Mouse (Mus musculus): Measurements from ENCODE around the gene Gm43720.
"Not testable (repeated sequence)": the region's sequence is repeated elsewhere in the genome, so short reads cannot be mapped to it uniquely, and the experiment has no call there.

Gm43720 gene

DNA sequence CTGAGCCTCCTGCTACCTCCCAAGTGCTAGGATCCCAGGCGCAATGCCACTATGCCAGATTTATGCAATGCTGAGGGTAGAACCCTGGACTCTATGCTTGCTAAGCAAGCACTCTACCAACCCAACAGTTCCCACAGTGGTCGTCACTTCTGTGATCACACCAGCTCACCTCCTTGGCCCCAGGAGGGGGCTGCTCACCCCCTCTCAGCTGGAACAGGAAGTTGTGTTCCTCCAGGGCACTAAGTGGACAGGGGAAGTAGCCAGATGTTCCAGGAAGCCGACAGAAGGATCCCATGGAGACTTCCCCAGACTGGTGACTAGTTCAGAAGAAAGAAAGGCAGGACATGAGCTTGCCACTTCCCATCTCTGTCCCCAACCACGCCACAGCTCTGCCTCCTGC, 17.8 kb downstream of the Gm43720 start:
- DNase-seq (ENCODE audit: low read depth): peak; percentile 16

DNA sequence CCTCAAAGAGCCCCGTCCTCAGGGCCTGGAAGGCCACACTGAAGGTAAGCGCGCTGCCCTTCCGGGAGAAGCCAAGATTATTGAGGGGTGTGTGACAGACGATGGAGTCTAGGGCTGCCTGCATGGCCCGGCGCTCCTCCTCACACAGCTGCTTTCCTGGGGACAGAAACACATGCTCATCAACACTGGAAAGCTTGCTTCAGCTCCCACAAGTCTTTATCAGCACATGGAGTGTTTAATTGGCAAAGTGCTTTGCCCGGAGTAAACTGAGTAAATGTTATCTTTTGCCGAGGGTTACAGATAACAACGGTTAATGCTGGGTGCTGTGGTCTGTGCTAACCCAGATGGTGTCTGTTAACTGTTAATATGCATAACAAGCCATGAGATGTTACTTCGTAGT, 18.9 kb downstream of the Gm43720 start:
- peak; percentile 7 for DNase-seq (ENCODE audit: low read depth)

DNA sequence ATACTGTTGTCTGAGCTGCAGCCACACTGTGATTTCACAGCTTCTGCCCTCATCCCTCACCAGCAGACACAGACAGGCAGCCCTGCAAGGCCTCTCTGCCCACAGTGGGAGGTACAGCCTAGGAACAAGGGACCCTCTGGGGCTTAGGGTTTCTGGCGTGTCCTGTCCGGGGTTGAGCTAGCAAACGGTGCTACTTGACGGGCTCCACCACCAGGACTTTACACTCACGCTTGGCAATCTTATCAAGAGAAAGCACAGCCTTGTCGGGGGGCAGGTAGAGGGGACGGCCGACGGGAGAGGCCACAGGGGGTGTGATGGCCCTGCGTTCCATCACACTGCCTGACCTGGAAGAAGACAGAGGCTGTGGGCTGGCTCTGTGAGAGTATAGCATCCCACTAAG, 19.7 kb downstream of the Gm43720 start:
- no peak for DNase-seq (ENCODE audit: low read depth)

DNA sequence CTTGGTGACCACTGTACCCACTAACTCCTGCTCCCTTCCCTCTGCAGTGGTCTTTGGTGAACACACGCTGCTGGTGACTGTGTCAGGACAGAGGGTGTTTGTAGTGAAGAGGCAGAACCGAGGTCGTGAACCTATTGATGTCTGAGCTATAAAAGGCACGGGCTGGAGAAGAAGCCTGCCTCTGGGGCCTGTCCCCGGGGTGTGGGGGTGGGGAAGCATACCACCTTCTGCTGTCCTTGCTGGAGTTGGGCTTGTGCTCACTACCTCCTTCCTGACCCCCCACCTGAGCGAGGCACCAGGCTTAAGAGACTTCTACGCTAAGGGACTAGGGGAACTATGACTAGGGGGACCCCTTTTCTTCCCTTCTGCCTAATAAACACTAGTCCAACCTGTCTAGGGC, 20.8 kb downstream of the Gm43720 start:
- DNase-seq (ENCODE audit: low read depth): no peak

DNA sequence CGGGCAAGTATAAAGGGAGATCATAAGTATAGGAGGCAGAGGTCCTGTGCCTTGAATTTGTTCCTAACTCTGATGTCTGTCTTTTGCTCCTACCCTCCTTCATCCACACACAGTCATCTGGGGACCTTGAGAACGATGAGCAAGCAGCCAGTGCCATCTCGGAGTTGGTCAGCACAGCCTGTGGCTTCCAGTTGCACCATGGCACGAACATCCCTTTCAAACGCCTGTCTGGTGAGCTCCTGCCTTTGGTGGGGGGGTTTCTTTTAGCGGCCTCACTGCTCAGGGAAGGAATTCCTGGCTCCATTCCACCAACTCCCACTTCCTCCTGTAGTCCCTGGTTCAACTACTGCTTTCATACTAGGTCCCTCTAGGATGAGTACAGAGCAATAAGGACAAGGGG, 21.2 kb downstream of the Gm43720 start:
- no peak for DNase-seq (ENCODE audit: low read depth)

DNA sequence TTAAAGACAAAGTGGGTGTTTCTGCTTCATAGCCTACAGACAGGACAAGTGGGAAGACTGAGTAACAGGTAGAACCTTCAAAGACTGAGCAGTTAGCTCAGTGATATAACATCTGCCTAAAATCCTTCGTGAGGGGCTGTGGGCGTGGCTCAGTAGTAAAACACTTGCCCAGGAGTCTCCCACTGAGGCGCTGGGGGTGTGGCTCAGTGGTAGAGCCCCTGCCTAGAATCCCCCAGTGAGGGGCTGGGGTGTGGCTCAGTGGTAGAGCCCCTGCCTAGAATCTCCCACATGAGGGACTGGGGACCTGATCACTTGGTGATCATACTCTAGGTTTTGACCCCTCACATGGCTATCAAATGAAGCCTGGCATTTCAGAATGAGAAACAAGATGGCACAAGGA, 21.7 kb downstream of the Gm43720 start:
- DNase-seq (ENCODE audit: low read depth): no peak

DNA sequence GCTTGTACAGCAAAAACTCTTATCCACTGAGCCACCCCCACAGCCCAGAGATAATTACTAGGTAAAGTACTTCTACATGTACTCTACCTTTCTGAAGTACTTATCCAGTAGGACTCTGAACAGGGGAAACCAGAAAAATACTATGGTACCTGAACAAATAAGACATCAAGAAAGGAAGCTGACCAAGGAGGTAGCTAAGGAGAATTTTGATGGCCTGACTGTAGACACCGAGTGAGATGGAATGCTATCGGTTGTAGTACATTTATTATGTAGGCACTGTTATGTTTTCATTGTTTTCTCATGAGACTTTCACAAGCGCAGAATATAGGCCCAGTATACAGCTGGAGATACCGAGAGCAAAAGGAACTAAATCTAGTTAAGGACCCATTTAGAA, 22.2 kb downstream of the Gm43720 start:
- peak; percentile 6 for DNase-seq (ENCODE audit: low read depth)

DNA sequence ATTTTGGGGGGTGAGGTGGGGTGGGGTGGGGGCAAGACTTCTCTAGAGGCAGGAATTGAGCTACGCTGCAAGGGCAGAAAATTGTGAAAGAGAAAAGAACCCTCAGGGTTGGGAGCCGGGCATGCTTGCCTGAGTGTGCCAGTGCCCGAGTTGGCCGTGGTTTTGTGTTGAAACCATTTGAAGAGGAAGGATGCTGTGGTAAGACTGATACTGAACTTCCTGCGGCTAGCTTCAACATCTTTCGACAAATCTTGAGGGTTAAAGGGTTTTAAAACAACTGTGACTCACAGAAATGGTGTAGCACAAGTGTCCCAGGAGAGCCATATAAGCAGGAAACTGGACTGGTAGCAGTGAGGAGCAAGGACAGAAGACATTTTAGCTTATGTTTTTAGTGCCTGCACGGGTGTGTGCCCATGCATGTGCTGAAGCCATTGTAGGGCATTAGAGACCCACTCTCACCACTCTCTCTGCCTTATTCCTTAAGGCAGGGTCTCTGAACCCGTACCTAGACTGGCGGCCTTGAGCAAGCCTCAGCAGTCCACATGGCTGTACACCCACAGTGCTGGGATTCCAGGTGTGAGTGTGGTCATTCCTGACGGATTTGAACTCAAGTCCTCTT, 22.7 kb downstream of the Gm43720 start:
- peak; percentile 63 for DNase-seq (ENCODE audit: low read depth)

DNA sequence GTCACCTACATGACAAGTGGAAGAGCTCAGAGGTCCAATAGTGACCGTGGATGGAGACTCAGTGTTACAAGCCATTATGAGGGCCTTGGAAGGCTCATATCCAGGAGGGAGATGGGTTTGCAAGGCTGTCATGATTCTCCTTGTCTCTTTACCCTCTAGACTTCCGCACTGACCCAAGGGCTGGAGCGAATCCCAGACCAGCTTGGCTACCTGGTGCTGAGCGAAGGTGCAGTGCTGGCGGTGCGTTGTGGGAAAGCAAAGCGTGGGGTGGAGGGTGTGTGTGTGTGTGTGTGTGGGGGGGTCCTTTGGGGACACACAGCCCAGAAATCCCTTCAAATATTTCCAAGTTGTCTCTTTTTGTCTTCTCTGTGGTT, 23.7 kb downstream of the Gm43720 start:
- DNase-seq (ENCODE audit: low read depth): no peak

DNA sequence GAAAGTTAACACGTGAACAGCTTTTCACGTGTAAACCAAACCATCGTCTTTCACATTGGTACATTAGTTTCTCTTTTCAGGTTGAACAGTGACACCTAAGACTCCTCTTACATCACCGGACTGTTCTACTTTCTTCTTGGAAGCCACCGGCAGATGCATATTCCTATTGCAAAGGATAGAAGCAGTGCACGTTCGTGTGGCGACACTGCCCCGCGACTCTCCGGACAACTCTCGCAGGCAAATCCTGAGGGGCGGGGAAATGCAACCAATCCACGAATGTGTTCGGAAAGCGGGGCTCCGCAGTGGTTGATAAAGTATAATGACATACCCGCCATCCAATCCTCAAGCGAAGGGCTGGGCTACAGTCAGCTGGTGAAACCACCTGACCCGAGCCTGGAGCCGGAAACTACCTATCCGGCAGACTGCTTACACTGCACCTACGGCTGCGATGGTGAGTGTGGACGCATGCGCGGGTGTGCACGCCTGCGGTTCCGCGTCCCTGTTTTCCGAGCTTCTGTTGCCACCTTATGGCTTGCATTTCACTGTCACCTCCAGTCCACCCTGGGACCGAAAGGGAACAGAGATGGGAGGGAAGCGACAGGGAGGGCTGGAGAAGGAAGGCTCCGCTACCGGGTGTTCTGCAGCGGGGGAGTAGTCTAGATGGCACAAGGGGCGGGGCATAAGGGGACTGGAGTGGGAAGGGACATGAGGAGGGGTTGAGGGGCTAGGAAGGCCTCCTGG, 24.2 kb downstream of the Gm43720 start, which contains the start of gene Lamtor4:
TSS of gene Lamtor4 (plus strand) at position 130 of the 741 bp plus-strand sequence.
- peak; percentile 94 for DNase-seq (ENCODE audit: low read depth)

DNA sequence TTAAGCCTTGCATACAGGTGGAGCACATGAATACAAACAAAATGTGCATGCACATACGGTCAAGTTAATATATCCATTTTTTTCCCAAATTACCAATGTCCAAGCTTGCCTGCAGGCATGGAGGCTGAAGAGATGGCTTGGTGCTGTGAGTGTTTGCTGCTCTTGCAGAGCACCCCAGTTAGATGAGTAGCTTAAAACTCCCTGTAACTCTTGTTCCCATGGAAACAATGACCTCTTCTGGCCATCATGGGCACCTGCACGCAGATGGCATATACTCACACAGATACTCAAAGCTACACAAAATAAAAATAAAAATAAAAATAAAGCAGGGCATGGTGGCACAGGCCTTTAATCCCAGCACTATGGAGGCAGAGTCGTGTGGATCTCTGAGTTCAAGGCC, 26.7 kb downstream of the Gm43720 start:
- no peak for DNase-seq (ENCODE audit: low read depth)

DNA sequence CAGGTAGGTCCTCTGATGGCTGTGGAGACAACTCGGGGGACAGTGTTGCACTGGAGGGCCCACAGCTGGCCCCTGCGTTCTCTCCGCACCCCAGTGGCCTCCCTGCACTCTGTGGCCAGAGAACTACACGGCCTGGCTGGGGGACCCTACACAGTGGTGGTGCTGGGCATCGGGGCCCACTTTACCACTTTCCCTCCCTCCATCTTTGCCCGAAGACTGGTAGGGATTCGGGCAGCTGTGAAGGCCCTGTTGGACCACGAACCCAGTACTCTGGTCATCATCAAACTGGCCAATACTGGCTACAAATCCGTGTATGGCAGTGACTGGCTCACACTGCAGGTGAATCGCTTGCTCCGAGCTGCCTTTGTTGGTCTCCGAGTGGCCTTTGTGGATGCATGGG, 28.6 kb downstream of the Gm43720 start:
- no peak for DNase-seq (ENCODE audit: low read depth)

DNA sequence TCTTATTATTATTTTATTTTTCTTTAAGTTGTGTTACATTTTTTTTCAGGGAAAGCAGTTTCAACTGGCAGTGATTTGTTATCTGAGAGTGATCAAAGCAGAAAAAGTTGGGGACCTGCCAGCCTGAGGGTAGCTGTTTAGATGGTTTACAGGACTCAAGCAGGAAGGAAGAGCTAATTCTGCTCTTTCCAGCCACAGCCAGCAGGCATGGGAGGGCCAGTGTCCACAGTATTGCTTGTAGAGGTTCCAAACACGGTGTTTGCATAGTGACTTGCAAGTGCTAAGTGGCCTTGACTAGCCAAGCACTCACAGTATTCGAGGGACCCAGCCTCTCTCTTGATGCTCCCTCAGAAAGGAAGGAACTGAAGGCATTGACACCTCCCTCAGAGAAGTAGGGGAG, 38.2 kb downstream of the Gm43720 start:
- DNase-seq (ENCODE audit: low read depth): no peak

DNA sequence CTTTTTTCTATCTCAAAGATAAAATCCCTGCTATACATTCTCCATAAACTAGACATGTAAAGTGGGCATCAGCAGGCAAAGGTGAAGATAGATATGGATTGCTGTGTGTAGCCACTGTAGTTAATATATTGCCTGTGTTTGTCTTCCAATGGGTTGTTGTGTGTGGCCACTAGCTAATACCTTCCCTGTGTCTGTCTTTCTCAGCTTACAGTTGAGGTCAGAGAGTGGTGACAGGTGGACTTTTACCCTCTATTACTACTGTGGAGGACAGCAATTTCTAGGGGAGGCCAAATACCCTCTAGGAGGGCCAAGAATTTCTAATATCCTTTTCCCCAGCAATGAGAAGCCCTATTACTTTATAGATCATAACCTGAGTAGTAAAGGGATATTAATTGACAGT, 45.5 kb downstream of the Gm43720 start:
- DNase-seq (ENCODE audit: low read depth): no peak

DNA sequence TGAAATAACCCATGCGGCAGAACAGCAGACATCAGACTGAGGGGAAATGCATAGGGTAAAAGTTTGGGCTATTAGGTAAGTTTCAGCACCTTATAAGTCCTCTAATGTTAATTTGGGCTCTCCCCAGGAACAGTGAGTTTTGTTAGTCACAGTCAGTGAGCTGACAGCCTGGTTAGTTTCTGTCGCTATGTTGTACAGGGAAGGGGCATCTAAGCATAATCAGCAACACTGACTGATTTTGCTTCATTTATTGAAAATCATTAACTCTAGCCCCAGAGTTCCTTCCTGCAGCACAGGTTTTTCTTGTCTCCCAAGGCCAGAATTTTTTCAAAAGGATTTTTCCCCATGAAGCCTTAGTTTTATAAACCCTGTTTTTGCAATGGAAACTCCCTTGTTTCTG, 46.0 kb downstream of the Gm43720 start:
- DNase-seq (ENCODE audit: low read depth): no peak

DNA sequence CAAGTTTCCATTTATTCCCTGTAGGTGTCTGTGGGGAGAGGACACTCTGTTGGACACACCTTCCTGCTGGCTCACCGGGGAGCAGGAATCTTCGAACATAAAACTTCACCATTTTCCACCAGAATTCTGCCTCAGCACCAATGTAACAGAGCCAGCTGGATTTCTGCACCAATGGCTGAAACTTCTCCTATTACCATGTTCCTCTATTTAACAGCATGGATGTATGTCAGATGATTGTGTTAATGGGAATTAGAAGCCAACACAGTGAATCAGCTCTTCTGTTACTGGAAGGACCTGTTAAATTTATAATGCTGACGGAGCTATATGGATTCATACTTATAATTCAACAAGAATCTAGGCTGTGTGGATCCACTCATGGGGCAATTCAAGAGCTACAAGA, 50.2 kb downstream of the Gm43720 start:
- DNase-seq (ENCODE audit: low read depth): no peak

DNA sequence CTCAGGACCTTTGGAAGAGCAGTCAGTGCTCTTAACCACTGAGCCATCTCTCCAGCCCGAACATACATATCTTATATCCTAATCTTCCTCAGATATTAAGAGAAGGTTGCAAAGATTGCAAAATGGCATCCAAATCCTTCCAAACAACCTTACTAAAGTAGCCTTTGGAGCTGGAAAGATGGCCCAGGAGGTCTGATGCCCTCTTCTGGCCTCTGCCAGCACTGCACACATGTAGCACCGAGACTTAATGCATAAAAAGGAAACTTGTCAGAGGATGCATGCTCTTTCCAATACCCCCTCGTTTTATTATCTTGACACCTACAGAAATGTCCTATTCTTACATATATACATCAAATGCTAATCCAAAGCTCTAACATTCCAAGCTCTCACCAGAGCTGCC, 51.7 kb downstream of the Gm43720 start:
- DNase-seq (ENCODE audit: low read depth): peak; percentile 29

DNA sequence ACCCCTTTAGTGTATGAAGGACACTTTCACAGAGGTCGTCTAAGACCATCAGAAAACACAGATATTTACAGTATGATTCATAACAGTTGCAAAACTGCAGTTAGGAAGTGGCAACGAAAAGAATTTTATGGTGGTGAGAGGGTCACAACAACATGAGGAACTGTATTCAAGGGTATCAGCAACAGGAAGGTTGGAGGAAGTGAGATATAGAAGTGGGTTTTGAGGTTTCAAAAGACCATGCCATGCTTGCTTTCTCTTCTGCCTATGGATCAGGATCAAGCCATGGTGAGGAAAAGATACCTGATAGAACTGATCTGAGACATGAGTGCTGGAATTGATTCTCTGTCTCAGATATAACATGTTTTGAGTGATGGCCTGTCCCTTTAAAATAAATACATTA, 52.4 kb downstream of the Gm43720 start:
- DNase-seq (ENCODE audit: low read depth): no peak

DNA sequence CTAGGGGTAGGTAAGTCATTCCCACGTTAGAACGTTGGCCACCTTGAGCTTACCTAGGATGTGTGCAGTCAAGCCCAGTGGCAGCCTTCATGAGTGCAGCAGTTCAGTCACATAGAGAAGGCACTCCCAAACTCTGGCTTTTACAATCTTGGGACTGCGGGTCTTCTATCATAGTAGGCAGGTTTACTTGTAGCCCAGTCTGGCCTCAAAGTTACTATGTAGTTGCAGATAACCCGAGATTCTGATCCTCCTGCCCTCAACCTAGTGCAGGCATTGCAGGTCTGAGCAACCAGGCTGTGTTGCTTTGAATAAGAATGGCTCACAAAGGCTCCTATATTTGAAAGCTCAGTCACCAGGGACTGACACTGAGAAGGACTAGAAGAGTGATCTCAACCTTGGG, 53.3 kb downstream of the Gm43720 start:
- no peak for DNase-seq (ENCODE audit: low read depth)

DNA sequence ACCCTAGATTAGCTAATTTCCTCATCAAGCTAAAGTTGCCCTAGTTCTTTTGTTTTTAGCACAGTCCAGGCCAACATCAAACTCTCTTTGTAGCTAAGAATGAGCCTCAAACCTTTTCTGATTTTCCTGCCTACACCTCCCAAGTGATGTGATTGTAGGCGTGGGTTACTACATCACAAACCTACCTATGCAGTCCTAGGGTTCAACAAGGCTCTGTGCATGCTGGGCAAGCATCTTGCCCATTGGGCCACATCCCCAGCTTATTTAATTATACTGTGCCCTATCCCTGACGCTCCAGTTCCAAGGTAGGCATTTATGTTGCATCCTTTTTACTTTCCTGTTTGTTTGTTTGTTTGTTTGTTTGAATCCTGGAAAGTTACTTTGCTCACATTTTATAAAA, 54.1 kb downstream of the Gm43720 start, which contains the start of gene Nxpe5:
TSS of gene Nxpe5 (plus strand) at position 199 of the 400 bp plus-strand sequence.
- no peak for DNase-seq (ENCODE audit: low read depth)

DNA sequence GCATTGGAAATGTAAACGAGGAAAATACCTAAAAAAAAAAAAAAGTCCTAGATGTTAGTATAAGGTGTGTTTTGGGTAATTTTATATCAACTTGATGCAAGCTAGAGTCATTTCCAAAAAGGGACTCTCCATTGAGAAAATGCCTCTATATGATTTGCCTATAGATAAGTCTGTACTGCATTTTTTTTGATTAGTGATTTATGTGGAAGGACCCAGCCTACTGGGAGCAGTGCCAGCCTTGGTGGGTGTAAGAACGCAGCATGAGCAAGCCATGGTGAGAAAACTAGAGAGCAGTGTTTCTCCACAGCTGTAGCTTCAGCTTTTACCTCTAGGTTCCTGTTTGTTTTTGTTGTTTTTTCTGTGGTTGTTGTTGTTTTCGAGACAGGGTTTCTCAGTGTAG, 56.5 kb downstream of the Gm43720 start:
- DNase-seq (ENCODE audit: low read depth): no peak

DNA sequence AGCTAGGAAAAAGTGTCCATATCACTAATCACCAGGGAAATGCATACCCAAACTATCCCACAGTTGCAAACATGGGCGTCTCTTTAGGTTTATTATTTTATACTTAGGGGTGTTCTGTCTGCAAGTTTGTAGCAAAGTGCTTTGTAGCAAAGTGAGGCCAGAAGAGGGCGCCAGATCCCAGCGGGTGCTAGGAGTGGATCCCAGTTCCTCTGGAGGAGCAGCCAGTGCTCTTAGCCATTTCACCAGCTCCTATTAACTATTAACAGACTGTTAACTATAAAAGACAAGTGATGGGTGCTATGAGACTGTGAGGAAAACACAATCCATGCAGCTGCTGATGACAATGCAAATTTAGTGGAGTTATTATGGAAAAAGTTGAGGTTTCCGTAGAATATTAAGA, 57.6 kb downstream of the Gm43720 start:
- DNase-seq (ENCODE audit: low read depth): peak; percentile 79

DNA sequence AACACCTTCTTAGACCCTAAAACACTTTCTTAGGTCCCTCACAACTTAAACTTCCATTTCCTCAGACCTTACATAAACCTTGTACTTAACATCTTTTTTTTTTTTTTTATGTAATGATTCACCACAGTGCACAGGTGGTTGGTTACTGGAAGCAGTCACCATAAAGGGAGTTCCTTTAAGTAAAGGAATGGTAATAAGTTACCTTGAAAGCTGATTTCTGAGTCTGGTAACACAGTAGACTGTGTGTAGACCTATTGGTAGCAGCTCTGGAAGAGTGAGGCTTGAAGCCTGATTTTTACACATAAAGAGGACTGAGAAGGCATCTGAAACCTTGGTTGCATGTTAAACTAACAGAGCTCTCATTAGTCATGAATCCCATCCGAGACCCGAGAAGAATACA, 59.9 kb downstream of the Gm43720 start:
- no peak for DNase-seq (ENCODE audit: low read depth)

DNA sequence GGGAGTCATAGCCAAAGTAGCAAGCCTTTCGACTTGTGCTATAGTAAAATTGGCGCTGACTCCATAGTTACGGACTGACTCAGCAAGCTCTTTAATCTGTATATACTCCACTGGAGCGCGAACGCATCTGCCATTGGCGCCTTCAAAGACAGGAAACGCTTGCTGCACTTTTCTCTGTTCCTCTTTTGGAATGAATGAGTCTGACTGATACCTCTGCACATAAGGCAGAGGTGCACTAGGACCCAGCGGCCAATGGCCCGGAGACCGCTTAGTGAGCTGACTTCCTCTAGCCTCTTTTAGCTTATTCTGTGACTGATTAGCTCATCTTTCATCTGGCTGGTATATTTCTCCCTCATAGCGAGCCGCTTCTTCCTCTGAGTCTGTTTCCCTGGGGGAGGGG, 63.1 kb downstream of the Gm43720 start:
- DNase-seq (ENCODE audit: low read depth): not testable (repeated sequence)
